Mouse (Mus musculus) bone marrow, adult 2 months (tissue): Measurements from ENCODE around the gene Gtf2h1.

Source experiments
- CTCF ChIP-seq: fragments of 200-500 bp; IDR thresholded peaks from 2 replicates; pipeline ENCODE4 v1.5.1; 2011; ENCODE audit warnings: low read length, control low read depth; ENCODE audit not compliant: control insufficient read depth, insufficient read depth
- POLR2A ChIP-seq: fragments of 200-500 bp; IDR thresholded peaks from 2 replicates; pipeline ENCODE4 v1.6.1; 2011; ENCODE audit warnings: low read depth, mild to moderate bottlenecking, control low read depth, low read length, borderline replicate concordance; ENCODE audit not compliant: control insufficient read depth

GRCm38 (mm10) chr7:46814012-46814411 is 18.1 kb downstream of the Gtf2h1 start:
- TF ChIP-seq POLR2A: no peak
- TF ChIP-seq CTCF: no peak
